Mouse (Mus musculus): ENCODE measurements around the gene Myo9a.
"Not testable (repeated sequence)": the region's sequence is repeated elsewhere in the genome, so short reads cannot be mapped to it uniquely, and the experiment has no call there.

The Myo9a gene

DNA sequence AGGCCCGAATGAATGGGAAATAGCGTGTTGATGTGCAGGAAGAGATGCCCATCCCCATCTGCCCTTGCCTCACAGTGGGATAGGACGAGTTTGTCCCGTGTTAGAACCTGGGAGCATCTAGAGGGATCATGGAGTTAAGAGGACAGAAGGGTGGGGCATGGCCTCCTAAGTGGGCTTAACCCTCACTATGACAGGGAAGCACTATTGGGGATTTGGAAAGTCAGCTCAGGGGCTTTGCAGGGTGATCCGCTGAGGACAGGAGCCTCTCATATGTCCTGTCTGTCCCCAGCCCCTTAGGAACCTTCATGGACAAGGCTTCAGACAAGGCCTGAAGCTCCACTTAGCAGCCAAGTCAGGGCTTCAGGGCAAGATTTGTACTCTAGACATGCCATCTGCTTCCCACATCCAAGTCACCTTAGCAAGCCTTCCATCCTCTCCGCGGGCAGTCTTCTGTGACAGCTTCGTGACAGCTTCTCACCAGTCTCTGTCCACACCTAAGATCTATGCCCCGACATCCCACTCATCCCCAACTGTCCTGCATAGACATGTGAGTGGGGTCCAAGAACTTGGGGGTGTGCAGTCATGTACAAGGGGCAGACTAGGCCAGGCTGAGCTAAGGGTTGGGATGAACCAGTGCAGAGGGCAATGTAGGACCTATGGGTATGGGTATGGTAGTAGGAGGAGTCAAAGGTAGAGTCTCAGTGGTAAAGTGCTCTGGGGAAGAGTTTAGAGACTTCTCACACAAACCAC, 200.5 kb downstream of the Myo9a start:
- DNase-seq: peak; percentile 77

DNA sequence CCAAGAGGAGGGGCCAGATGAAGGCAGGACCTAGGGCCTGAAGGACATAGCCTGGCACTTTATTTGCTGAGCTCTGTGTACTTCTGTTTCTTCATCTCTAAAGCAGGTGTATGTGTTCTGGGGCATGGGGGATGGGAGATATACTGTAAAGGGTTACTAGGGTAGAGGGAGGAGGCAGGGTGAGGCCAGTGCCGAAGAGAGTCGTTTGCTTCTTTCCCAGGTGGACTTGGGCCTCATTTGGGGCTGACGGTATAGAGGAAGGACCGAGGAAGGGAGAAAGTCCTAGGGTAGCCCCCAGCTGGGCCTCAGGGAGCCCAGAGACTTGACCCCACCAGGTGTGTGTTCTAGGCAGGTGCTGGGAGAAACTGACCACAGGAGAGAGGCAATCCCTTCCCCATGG, 201.2 kb downstream of the Myo9a start:
- no peak for DNase-seq

DNA sequence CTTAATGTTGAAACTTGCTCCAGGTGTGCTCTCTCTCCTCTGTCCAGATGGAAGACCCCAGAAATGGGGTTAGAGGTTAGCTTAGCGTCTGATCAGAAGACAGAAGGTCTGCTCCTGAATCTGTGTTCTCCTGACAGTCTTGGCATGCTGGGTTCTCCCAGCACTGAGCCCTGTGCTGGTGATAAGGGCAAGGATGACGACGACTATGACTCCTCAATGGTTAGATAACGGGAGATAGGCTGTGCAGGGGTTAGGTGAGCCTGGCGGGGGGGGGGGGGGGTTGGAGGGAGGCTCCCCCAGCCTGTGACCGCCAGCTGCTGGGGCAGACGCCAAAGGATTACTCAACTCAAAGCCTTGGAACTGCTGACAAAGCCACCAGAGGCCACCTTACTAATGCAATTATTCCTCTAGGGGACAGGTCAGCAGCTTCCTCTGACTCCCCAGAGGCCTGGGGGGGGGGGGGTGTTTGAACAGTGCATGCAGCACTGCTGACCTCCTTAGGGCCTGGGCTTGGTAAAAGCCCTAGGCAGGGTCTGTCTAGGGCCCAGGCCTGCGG, 201.9 kb downstream of the Myo9a start:
- peak; percentile 86 for DNase-seq

- DNase-seq: no peak
These were observed 202.9 kb downstream of the Myo9a start for GRCm38 (mm10) chr9:59953556-59953955.

DNA sequence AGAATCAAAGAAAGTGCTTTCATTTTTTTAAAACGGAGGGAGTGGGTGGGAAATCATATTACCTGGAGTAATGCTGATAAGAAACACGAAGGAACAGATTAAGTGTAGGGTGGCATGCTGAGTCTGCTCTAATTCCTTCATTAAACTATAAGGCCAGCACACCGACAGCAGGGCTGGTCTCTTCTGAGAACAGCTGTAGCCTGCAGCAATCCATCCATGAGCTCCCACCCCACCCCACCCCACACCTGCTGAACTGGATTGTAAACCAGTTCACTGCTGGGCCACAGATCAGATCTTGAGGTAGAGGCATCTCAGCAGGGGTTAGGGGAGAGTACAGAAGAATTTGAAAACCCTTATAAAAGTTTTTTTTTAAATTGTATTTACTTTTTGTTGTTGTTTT, 204.5 kb downstream of the Myo9a start:
- DNase-seq: no peak

DNA sequence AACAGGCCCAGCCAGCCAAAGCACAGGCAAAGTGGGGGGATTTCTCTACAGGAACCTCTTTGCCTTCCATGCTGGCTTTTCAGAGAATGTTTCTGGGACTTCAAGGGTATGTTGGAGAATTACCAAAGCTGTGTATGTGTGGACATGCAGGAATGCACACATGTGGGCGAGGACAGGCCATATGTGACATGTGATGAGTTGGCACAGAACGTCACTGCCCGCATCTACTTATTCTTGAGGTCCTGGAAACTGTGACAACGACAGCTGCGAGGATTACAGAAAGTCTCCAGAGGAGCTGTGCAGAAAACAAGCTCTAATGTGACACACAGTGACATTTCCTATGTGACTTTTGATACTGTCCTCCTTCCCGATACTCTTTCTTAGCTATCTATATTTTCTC, 205.0 kb downstream of the Myo9a start:
- no peak for DNase-seq

DNA sequence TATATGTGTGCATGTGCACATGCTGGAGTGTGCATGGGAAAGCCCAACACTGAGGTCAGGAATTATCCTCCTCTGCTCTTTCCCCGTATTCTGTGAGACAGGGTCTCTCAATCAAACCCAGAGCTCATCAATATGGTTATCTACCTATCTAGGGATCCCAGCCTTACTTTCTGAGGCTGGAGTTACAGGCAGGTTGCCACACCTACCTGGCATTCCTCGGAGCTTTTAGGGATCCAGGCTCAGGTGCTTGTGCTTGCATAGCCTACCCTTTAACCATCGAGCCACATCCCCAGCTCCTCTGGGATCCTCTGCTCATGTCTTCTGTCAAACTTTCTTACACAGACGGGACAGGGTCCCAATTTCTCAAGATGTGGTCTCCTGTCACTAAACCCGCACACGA, 205.8 kb downstream of the Myo9a start:
- no peak for DNase-seq

GRCm38 (mm10) chr9:59958115-59958514, 207.4 kb downstream of the Myo9a start:
- DNase-seq: not testable (repeated sequence)

GRCm38 (mm10) chr9:59959276-59959675, 208.6 kb downstream of the Myo9a start:
- DNase-seq: peak; percentile 93

DNA sequence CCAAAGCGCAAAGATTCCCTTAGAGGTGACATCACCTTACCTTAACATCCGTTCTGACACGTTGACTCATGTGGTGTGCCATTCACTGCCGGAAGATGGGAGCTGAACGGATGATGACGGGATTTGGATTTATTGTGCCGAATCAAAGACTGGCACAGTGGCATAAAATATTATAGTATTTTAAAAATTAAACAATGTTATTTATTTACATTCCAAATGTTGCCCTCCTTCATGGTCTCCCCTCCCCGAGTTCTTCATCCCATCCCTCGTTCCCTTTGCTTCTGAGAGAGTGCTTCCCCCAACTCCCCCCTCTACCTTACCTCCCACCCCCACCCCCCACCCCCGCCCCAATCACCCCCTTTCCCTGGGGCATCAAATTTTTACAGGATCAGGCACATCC, 209.9 kb downstream of the Myo9a start, which contains the start of gene Nr2e3:
TSS of gene Nr2e3 (minus strand) at position 101 of the 400 bp plus-strand sequence.
- no peak for DNase-seq

DNA sequence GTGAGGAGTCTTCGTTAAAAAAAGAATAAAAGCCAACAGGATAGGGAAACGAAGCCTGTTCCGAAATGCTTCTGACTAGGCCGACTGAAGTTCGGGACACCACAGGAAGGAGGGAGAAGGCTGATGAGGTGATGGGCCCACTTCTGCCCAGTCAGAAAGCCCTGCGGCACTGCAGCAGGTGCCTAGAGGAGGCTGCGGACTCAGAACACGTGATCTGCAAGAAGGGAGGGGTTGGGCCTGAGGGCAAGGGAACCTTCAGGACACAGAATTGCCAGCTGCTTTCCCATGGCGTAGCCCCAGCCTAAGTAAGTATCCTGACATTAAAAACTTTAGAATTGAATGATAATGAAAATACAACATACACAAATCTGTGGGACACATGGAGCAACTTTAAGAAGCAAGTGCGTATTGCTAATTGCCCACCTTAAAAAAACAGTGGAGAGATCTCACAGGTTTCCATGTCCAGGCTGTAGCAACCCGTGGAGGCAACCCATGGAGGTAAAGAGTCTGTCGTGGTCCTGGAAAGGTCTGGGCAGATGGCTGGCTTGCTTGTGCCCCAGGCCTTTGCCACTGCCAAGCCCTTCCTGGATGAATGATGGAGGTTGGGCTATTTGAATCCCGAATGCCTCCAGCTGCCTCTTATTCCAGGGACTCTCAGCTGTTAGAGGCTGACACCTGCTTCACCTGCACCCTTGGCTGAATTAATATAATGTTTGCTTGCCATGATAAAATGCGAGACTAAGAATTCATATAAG, 210.7 kb downstream of the Myo9a start:
- peak; percentile 49 for DNase-seq

- DNase-seq: no peak
These were observed 213.7 kb downstream of the Myo9a start for GRCm38 (mm10) chr9:59964367-59964766.

DNA sequence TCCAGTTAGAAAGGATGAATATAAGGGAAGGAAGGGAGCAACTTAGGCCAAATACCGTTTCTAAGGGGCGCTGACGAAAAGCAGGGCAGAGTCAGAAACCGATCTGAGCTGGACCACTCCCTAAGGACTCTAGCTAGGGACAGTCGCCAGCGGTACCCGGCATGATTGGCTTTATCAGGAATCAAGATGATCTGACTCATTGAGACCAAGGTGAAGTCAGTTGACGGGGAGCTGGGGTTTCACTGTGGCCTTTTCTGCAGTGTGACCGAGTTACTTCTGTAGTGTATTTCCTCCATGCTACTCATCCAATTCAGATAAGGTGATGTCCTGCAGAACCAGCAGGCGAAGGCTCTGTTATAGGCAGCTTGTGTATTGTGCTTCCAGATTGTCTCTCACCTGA, 214.3 kb downstream of the Myo9a start:
- no peak for DNase-seq

- peak; percentile 77 for DNase-seq
These were observed 218.7 kb downstream of the Myo9a start for GRCm38 (mm10) chr9:59969383-59969782.

- DNase-seq: no peak
These were observed 220.6 kb downstream of the Myo9a start for GRCm38 (mm10) chr9:59971263-59971662.

Measured in retina, postnatal 1 day (tissue).